Mouse (Mus musculus): ENCODE measurements around the gene Scd2. TPM values are rescaled to one million over a fixed set of nuclear protein-coding genes. Genes with fewer than 3 reads are reported as not detected.

The Scd2 gene
- total RNA-seq (2014; rRNA removed), result 1,071 and 1,235 TPM in 2 replicates
- polyA plus RNA-seq (2015; fragmentation: Nextera tagmentation; extraction: Ambion mirVana), result 274 and 291 TPM in 2 replicates

GRCm38 (mm10) chr19:44292941-44293768, at the start of gene Scd2:
Gene Scd2 (plus strand): TSS chr19:44293674.
- H3K9ac ChIP-seq (replicated peaks; ENCODE audit: low read length), result peak within 1 kb of the TSS; percentile 96
- no peaks in the 10 kb centered on the region for H3K27me3 ChIP-seq (ENCODE audit: insufficient read depth, low read length)
- H3K27ac ChIP-seq, result peak within 1 kb of the TSS; percentile 97
- DNase-seq (ENCODE audit: low spot score) (no peak), ATAC-seq (no peak; the same call in 1 of the 2 replicates)
- 2% methylated on average over 21 of the region's 21 CpGs for WGBS
- peaks cover 29% of the 10 kb centered on the region for H3K4me1 ChIP-seq (ENCODE audit: insufficient read depth, low read length)
- no peak for TF ChIP-seq CTCF (IDR thresholded peaks at IDR 0.05; ENCODE audit: low read depth)
- H3K36me3 ChIP-seq (ENCODE audit: insufficient read depth, low read length), result no peaks in the 10 kb centered on the region; the same call in 1 of the 2 replicates
- no peaks in the 10 kb centered on the region for H3K9me3 ChIP-seq (ENCODE audit: low read length)
- peak within 1 kb of the TSS; percentile 100 for H3K4me2 ChIP-seq (ENCODE audit: low read depth, low read length)
- peak within 1 kb of the TSS; percentile 95 for H3K4me3 ChIP-seq (ENCODE audit: low read length)

GRCm38 (mm10) chr19:44245761-44246171, 47.7 kb upstream of the Scd2 start:
- H3K9ac ChIP-seq (replicated peaks; ENCODE audit: low read length), result no peak overlapping the region
- no peak overlapping the region for H3K4me3 ChIP-seq (ENCODE audit: low read length)
- no peaks in the 10 kb centered on the region for H3K27me3 ChIP-seq (ENCODE audit: insufficient read depth, low read length)
- no peaks in the 10 kb centered on the region for H3K36me3 ChIP-seq (ENCODE audit: insufficient read depth, low read length)
- TF ChIP-seq CTCF (IDR thresholded peaks at IDR 0.05; ENCODE audit: low read depth), result peak; percentile 73
- peaks cover 7% of the 10 kb centered on the region; the same call in 1 of the 2 replicates for H3K4me1 ChIP-seq (ENCODE audit: insufficient read depth, low read length)
- H3K4me2 ChIP-seq (ENCODE audit: low read depth, low read length), result peak overlapping the region; percentile 69
- DNase-seq (ENCODE audit: low spot score), result peak; percentile 89
- no peak for ATAC-seq
- 0% methylated on average over 5 of the region's 5 CpGs for WGBS
- H3K27ac ChIP-seq, result no peak overlapping the region
- H3K9me3 ChIP-seq (ENCODE audit: low read length), result no peaks in the 10 kb centered on the region

- Histone ChIP-seq H3K9me3 (ENCODE audit: low read length) (no peaks in the 10 kb centered on the region), H3K9ac (replicated peaks; ENCODE audit: low read length) (no peak overlapping the region), H3K36me3 (ENCODE audit: insufficient read depth, low read length) (no peaks in the 10 kb centered on the region), H3K4me2 (ENCODE audit: low read depth, low read length) (peak overlapping the region; percentile 69), H3K4me3 (ENCODE audit: low read length) (peak overlapping the region; percentile 41; the same call in 1 of the 2 replicates), H3K27me3 (ENCODE audit: insufficient read depth, low read length) (no peaks in the 10 kb centered on the region), H3K4me1 (ENCODE audit: insufficient read depth, low read length) (peaks cover 7% of the 10 kb centered on the region; the same call in 1 of the 2 replicates), H3K27ac (peak overlapping the region; percentile 90; the same call in 1 of the 2 replicates)
- 38% methylated on average over 11 of the region's 11 CpGs for WGBS
- DNase-seq (ENCODE audit: low spot score), result no peak
- no peak for ATAC-seq
- TF ChIP-seq CTCF (IDR thresholded peaks at IDR 0.05; ENCODE audit: low read depth), result no peak
Measured at GRCm38 (mm10) chr19:44246341-44246911, 47.0 kb upstream of the Scd2 start.

- Histone ChIP-seq H3K27ac (peak overlapping the region; percentile 90), H3K4me2 (ENCODE audit: low read depth, low read length) (peak overlapping the region; percentile 69), H3K9me3 (ENCODE audit: low read length) (no peaks in the 10 kb centered on the region), H3K36me3 (ENCODE audit: insufficient read depth, low read length) (no peaks in the 10 kb centered on the region), H3K9ac (replicated peaks; ENCODE audit: low read length) (peak overlapping the region; percentile 61), H3K4me3 (ENCODE audit: low read length) (peak overlapping the region; percentile 41), H3K4me1 (ENCODE audit: insufficient read depth, low read length) (peaks cover 7% of the 10 kb centered on the region; the same call in 1 of the 2 replicates), H3K27me3 (ENCODE audit: insufficient read depth, low read length) (no peaks in the 10 kb centered on the region)
- DNase-seq (ENCODE audit: low spot score) (peak; percentile 62), ATAC-seq (peak; percentile 24; the same call in 1 of the 2 replicates)
- no peak for TF ChIP-seq CTCF (IDR thresholded peaks at IDR 0.05; ENCODE audit: low read depth)
- 1% methylated on average over 25 of the region's 25 CpGs for WGBS
Measured at GRCm38 (mm10) chr19:44247281-44248080, 46.0 kb upstream of the Scd2 start.

DNA sequence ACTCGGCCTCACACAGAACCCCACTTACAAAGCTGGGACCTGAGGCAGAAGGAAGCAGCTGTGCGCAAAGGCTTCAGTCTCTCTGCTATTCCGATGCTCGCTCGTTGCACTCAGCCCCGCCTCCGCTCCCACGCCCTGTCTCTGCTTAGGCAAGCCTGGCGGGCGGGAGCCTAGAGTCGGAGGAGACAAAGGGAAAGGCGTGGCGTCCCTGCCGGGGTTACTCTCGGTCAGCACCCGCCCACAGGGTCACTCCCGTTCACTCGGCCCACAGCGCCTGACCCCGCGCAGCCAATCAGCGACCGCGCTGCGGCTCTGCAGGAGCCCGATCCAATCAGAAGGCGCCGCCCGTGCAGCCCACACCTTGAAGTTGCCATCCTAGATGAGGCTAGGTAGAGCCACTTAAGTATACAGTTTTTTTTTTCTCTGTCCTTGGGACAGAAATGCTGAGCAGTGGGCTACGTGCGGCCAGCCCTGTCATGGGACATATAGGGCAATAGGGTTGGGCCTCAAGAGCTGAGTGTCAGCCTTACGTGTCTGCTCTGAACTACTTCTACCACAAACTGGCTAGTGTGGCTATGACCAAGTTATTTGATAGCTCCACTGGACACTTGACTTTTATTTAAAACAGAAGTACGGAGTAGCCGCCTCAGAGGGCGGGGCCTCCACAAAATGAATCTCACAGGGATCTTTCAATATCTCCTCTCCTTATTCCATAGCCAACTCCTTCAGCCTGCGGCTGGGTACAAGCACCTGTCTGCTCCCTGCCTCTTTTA, 45.2 kb upstream of the Scd2 start:
- Histone ChIP-seq H3K27ac (peak overlapping the region; percentile 90), H3K27me3 (ENCODE audit: insufficient read depth, low read length) (no peaks in the 10 kb centered on the region), H3K4me2 (ENCODE audit: low read depth, low read length) (peak overlapping the region; percentile 69), H3K9me3 (ENCODE audit: low read length) (no peaks in the 10 kb centered on the region), H3K9ac (replicated peaks; ENCODE audit: low read length) (peak overlapping the region; percentile 61), H3K36me3 (ENCODE audit: insufficient read depth, low read length) (no peaks in the 10 kb centered on the region), H3K4me1 (ENCODE audit: insufficient read depth, low read length) (peaks cover 7% of the 10 kb centered on the region; the same call in 1 of the 2 replicates), H3K4me3 (ENCODE audit: low read length) (peak overlapping the region; percentile 41)
- DNase-seq (ENCODE audit: low spot score), result peak; percentile 98
- TF ChIP-seq CTCF (IDR thresholded peaks at IDR 0.05; ENCODE audit: low read depth), result no peak
- WGBS, result 3% methylated on average over 36 of the region's 36 CpGs
- peak; percentile 99 for ATAC-seq

Measured in hindbrain, postnatal 0 days (tissue).